Comparison of ENCODE assay signal across 7 mouse cellular contexts in the genomic region with DNA sequence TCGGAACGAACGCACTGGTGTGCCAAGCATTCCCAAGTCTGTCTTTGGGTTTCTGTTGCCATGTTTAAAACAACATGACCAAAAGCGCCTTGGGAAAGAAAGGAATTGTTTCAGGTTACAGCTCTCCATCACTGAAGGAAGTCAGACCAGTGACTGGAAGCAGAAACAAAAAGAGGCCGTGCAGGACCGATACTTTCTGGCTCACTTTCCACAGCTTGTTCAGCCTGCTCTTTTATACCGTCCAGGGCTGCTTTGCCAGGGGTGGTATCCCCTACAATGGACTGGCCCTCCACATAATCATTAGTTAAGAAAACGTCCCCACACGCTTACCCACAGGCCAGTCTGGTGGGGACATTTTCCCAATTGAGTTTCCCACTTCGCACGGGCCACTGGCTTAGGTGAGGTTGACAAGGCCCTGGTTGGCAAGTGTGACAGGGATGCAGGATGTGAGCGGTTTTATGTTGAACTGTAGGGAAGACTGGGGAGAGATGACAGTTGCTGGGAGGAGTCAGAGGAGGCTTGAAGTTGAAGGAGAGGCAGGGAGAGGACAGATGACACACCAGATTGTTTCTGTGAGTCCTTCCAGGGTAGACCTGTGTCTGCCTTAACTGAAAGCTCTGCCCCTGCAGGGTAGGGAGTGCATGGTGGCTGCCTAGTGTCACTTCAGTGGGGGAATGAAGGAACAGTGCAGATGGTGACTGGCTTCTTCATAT. TPM values are rescaled to one million over a fixed set of nuclear protein-coding genes. Genes with fewer than 3 reads are reported as not detected.
DNase-seq lines count a peak whose midpoint lies in the region; ATAC-seq and TF ChIP-seq lines count a peak whose summit lies in the region.

No protein-coding gene starts in this region.

- H3K27ac ChIP-seq in spleen, adult 2 months (ENCODE audit: insufficient read depth, low read length): peak overlapping the region; percentile 100
- H3K27ac ChIP-seq in embryonic facial prominence, embryonic 10.5 days (replicated peaks): peak overlapping the region; percentile 97
- H3K27ac ChIP-seq in hindbrain, embryonic 16.5 days (ENCODE audit: low read depth, low read length): peak overlapping the region; percentile 44; the same call in 1 of the 2 replicates
- H3K27ac ChIP-seq in midbrain, embryonic 15.5 days: 0 out of 2 replicates have a peak overlapping the region, but pooled peaks have one; percentile 98

- H3K27me3 ChIP-seq in spleen, adult 2 months (ENCODE audit: control insufficient read depth, insufficient read depth, low read length): no peaks in the 10 kb centered on the region
- H3K27me3 ChIP-seq in embryonic facial prominence, embryonic 10.5 days (replicated peaks; ENCODE audit: low read depth, poor library complexity, severe bottlenecking): no peaks in the 10 kb centered on the region
- no peaks in the 10 kb centered on the region for H3K27me3 ChIP-seq in hindbrain, embryonic 16.5 days (replicated peaks; ENCODE audit: control insufficient read depth, insufficient read depth, low read length)
- no peaks in the 10 kb centered on the region for H3K27me3 ChIP-seq in midbrain, embryonic 15.5 days (replicated peaks)

- H3K36me3 ChIP-seq in spleen, adult 2 months (ENCODE audit: control insufficient read depth, insufficient read depth, low read length): peaks cover 33% of the 10 kb centered on the region
- H3K36me3 ChIP-seq in embryonic facial prominence, embryonic 10.5 days (replicated peaks): peaks cover 65% of the 10 kb centered on the region
- peaks cover 15% of the 10 kb centered on the region for H3K36me3 ChIP-seq in hindbrain, embryonic 16.5 days (ENCODE audit: control insufficient read depth, insufficient read depth, low read length)
- H3K36me3 ChIP-seq in midbrain, embryonic 15.5 days (replicated peaks): peaks cover 10% of the 10 kb centered on the region; the same call in 1 of the 2 replicates

- WGBS in spleen, adult 2 months: 3% methylated on average over 12 of the region's 12 CpGs
- 14% methylated on average over 12 of the region's 12 CpGs for WGBS in embryonic facial prominence, embryonic 10.5 days
- 9% methylated on average over 12 of the region's 12 CpGs for WGBS in hindbrain, embryonic 16.5 days
- 12% methylated on average over 12 of the region's 12 CpGs for WGBS in midbrain, embryonic 15.5 days

- ATAC-seq in hindbrain, embryonic 16.5 days: no peak
- no peak for ATAC-seq in midbrain, embryonic 15.5 days (replicated peaks)

- no peak for TF ChIP-seq CTCF in spleen, adult 2 months (IDR thresholded peaks at IDR 0.05; ENCODE audit: extremely low read depth, insufficient read depth, insufficient read length, insufficient replicate concordance)

- peak overlapping the region; percentile 86 for H3K4me3 ChIP-seq in spleen, adult 2 months (ENCODE audit: extremely low read depth, insufficient read depth, insufficient read length)
- H3K4me3 ChIP-seq in embryonic facial prominence, embryonic 10.5 days: peak overlapping the region; percentile 97
- H3K4me3 ChIP-seq in hindbrain, embryonic 16.5 days (ENCODE audit: low read length): peak overlapping the region; percentile 89
- peak overlapping the region; percentile 86 for H3K4me3 ChIP-seq in midbrain, embryonic 15.5 days

- H3K9ac ChIP-seq in hindbrain, embryonic 16.5 days (ENCODE audit: low read depth, low read length): peak overlapping the region; percentile 95
- H3K9ac ChIP-seq in midbrain, embryonic 15.5 days: peak overlapping the region; percentile 84

- H3K9me3 ChIP-seq in embryonic facial prominence, embryonic 10.5 days: no peaks in the 10 kb centered on the region
- H3K9me3 ChIP-seq in hindbrain, embryonic 16.5 days (ENCODE audit: control insufficient read depth, low read length): no peaks in the 10 kb centered on the region
- no peaks in the 10 kb centered on the region for H3K9me3 ChIP-seq in midbrain, embryonic 15.5 days

- peak overlapping the region; percentile 99 for H3K4me2 ChIP-seq in hindbrain, embryonic 16.5 days (ENCODE audit: low read length)
- H3K4me2 ChIP-seq in midbrain, embryonic 15.5 days: peak overlapping the region; percentile 94

- TF ChIP-seq POLR2A in spleen, adult 2 months (IDR thresholded peaks at IDR 0.05; ENCODE audit: low read depth, low read length): no peak

- no peak for DNase-seq in spleen, adult 2 months (ENCODE audit: low read depth in 1 of 2, low spot score in 2 of 2)
- DNase-seq in spleen, adult 18-20 months: no peak
- DNase-seq in embryonic facial prominence, embryonic 10.5 days (ENCODE audit: low spot score): no peak
- no peak for DNase-seq in right cerebral cortex, postnatal 25 days
- no peak for DNase-seq in adrenal gland, postnatal 36 days

- H3K4me1 ChIP-seq in spleen, adult 2 months (ENCODE audit: control insufficient read depth, insufficient read depth, insufficient read length): no peaks in the 10 kb centered on the region; the same call in 1 of the 2 replicates
- H3K4me1 ChIP-seq in embryonic facial prominence, embryonic 10.5 days: peaks cover 49% of the 10 kb centered on the region
- peaks cover 18% of the 10 kb centered on the region for H3K4me1 ChIP-seq in hindbrain, embryonic 16.5 days (ENCODE audit: control insufficient read depth, insufficient read depth, low read depth, low read length)
- peaks cover 29% of the 10 kb centered on the region for H3K4me1 ChIP-seq in midbrain, embryonic 15.5 days

RNA-seq across cellular contexts. Expression of gene Vars, which starts 1.5 kb away (rescaled TPM):
- 489 and 697 TPM in 2 replicates for polyA plus RNA-seq in spleen, adult 2 months (2012; rRNA removed)
- polyA plus RNA-seq in embryonic facial prominence, embryonic 10.5 days (2016; fragmentation: Nextera tagmentation; extraction: Ambion mirVana): 197 and 223 TPM in 2 replicates
- 50.7 and 61.7 TPM in 2 replicates for polyA plus RNA-seq in hindbrain, embryonic 16.5 days (2015; fragmentation: Nextera tagmentation; extraction: Ambion mirVana)
- 63.1 and 70.2 TPM in 2 replicates for polyA plus RNA-seq in midbrain, embryonic 15.5 days (2015; fragmentation: Nextera tagmentation; extraction: Ambion mirVana)
- 10 to 100 TPM; 61.5 to 62.9 TPM for total RNA-seq in adrenal gland, postnatal 36 days (2021)

RNA-seq across cellular contexts. Expression of gene Vwa7, which starts 14.1 kb away (rescaled TPM):
- polyA plus RNA-seq in spleen, adult 2 months (2012; rRNA removed): 0.72 and 0.90 TPM in 2 replicates
- polyA plus RNA-seq in embryonic facial prominence, embryonic 10.5 days (2016; fragmentation: Nextera tagmentation; extraction: Ambion mirVana): 0.18 and 0.21 TPM in 2 replicates
- polyA plus RNA-seq in hindbrain, embryonic 16.5 days (2015; fragmentation: Nextera tagmentation; extraction: Ambion mirVana): 0.08 and 0.19 TPM in 2 replicates
- polyA plus RNA-seq in midbrain, embryonic 15.5 days (2015; fragmentation: Nextera tagmentation; extraction: Ambion mirVana): 0.06 and 0.15 TPM in 2 replicates
- total RNA-seq in adrenal gland, postnatal 36 days (2021): under 1 TPM; 0.53 to 0.59 TPM

RNA-seq across cellular contexts. Expression of gene Lsm2, which starts 20.6 kb away (rescaled TPM):
- 60.7 and 65.2 TPM in 2 replicates for polyA plus RNA-seq in spleen, adult 2 months (2012; rRNA removed)
- 339 and 361 TPM in 2 replicates for polyA plus RNA-seq in embryonic facial prominence, embryonic 10.5 days (2016; fragmentation: Nextera tagmentation; extraction: Ambion mirVana)
- polyA plus RNA-seq in hindbrain, embryonic 16.5 days (2015; fragmentation: Nextera tagmentation; extraction: Ambion mirVana): 106 and 113 TPM in 2 replicates
- polyA plus RNA-seq in midbrain, embryonic 15.5 days (2015; fragmentation: Nextera tagmentation; extraction: Ambion mirVana): 103 and 111 TPM in 2 replicates
- total RNA-seq in adrenal gland, postnatal 36 days (2021): 10 to 100 TPM; 35.2 to 35.5 TPM

RNA-seq across cellular contexts. Expression of gene Sapcd1, which starts 25.5 kb away (rescaled TPM):
- polyA plus RNA-seq in spleen, adult 2 months (2012; rRNA removed): 7.3 and 14.7 TPM in 2 replicates
- polyA plus RNA-seq in embryonic facial prominence, embryonic 10.5 days (2016; fragmentation: Nextera tagmentation; extraction: Ambion mirVana): 4.2 and 5.6 TPM in 2 replicates
- polyA plus RNA-seq in hindbrain, embryonic 16.5 days (2015; fragmentation: Nextera tagmentation; extraction: Ambion mirVana): 1.7 TPM in 2 replicates
- 2.5 and 2.7 TPM in 2 replicates for polyA plus RNA-seq in midbrain, embryonic 15.5 days (2015; fragmentation: Nextera tagmentation; extraction: Ambion mirVana)
- total RNA-seq in adrenal gland, postnatal 36 days (2021): 1 to 10 TPM in 1 of 2 experiments, under 1 TPM in 1; 0.82 to 1.3 TPM

RNA-seq across cellular contexts. Expression of gene Hspa1l, which starts 29.8 kb away (rescaled TPM):
- 0.05 and 0.06 TPM in 2 replicates for polyA plus RNA-seq in spleen, adult 2 months (2012; rRNA removed)
- polyA plus RNA-seq in embryonic facial prominence, embryonic 10.5 days (2016; fragmentation: Nextera tagmentation; extraction: Ambion mirVana): 1.1 TPM in 2 replicates
- 1.4 and 1.6 TPM in 2 replicates for polyA plus RNA-seq in hindbrain, embryonic 16.5 days (2015; fragmentation: Nextera tagmentation; extraction: Ambion mirVana)
- polyA plus RNA-seq in midbrain, embryonic 15.5 days (2015; fragmentation: Nextera tagmentation; extraction: Ambion mirVana): 1.2 and 1.5 TPM in 2 replicates
- total RNA-seq in adrenal gland, postnatal 36 days (2021): under 1 TPM; 0.20 to 0.36 TPM

Comparison
In these comparisons a context has a peak if more than half of its experiments do, and no peak if none do; other contexts are left out.
1. H3K27ac ChIP-seq: peak in every context shown above with its lines; median percentile 100 in spleen, adult 2 months; 98 in midbrain, embryonic 15.5 days; 97 in embryonic facial prominence, embryonic 10.5 days; 44 in hindbrain, embryonic 16.5 days.